Mouse (Mus musculus) stomach, embryonic 15.5 days (tissue): ENCODE data around the gene Llcfc1. TPM values are rescaled to one million over a fixed set of nuclear protein-coding genes. Genes with fewer than 3 reads are reported as not detected.

Experiments
- ATAC-seq: fragments of 200-750 bp; cut with Nextera tagmentation; 2 replicates; pipeline ENCODE4 v1.8.0; 2017; ENCODE audit warnings: low read depth, moderate number of reproducible peaks, moderate TSS enrichment; ENCODE audit not compliant: insufficient read depth, low FRiP score
- H3K27ac ChIP-seq: fragments of 300-500 bp; sonication (generic); 2 replicates; pipeline ENCODE4 v1.5.1; 2015; ENCODE audit warnings: mild to moderate bottlenecking, inconsistent platforms
- H3K27me3 ChIP-seq: fragments of 300-500 bp; sonication (generic); replicated peaks from 2 replicates; pipeline ENCODE4 v1.6.1; 2015; ENCODE audit warnings: inconsistent platforms
- H3K36me3 ChIP-seq: fragments of 300-500 bp; sonication (generic); 2 replicates; pipeline ENCODE4 v1.6.1; 2015; ENCODE audit warnings: inconsistent platforms
- H3K4me1 ChIP-seq: fragments of 300-500 bp; sonication (generic); 2 replicates; pipeline ENCODE4 v1.6.1; 2015; ENCODE audit warnings: inconsistent platforms
- H3K4me2 ChIP-seq: fragments of 300-500 bp; sonication (generic); 2 replicates; pipeline ENCODE4 v1.6.1; 2015; ENCODE audit warnings: mild to moderate bottlenecking, inconsistent platforms
- H3K4me3 ChIP-seq: fragments of 300-500 bp; sonication (generic); replicated peaks from 2 replicates; pipeline ENCODE4 v1.5.1; 2015; ENCODE audit warnings: inconsistent platforms
- H3K9ac ChIP-seq: fragments of 300-500 bp; sonication (generic); 2 replicates; pipeline ENCODE4 v1.6.1; 2015; ENCODE audit warnings: inconsistent platforms
- H3K9me3 ChIP-seq: fragments of 300-500 bp; sonication (generic); 2 replicates; pipeline ENCODE4 v1.6.1; 2016; ENCODE audit warnings: inconsistent platforms
- WGBS: fragments of 180-500 bp; shearing (Covaris S2); methylation state at CpG from one replicate; pipeline ENCODE4 v1.1.7; 2015; 5-methylcytosine and 5-hydroxymethylcytosine counted together
- polyA plus RNA-seq: library from polyadenylated mRNA; unstranded; fragments of >200 nt; fragmentation: Nextera tagmentation; extraction: Ambion mirVana; gene quantifications from 2 replicates; pipeline ENCODE4 v1.2.1, GENCODE M21; 2015

Gene Llcfc1
- 0.24 and 0.68 TPM in 2 replicates for polyA plus RNA-seq

DNA sequence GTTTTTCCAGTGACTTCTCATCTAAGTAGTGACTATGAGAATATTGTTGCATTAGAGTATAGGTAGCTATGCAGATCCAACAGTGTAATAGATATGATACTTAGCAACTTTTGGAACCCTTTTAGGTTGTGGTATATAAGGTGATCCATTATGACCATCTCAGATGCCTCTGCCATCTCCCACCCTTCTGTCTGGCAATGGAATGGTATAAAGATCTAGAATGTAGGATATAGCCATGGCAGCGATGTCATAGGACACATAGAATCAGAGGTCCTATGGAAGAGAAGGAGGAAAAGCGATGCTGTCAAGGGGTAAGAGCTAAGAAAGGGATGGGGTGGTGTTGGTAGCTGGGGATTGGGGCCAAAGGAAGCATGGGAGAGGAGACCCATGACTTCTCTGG is at the start of gene Llcfc1:
Gene Llcfc1 (plus strand): TSS at position 301 of the 400 bp plus-strand sequence.
- Histone ChIP-seq H3K4me2 (no peak within 1 kb of the TSS), H3K9me3 (no peaks in the 10 kb centered on the region), H3K36me3 (no peaks in the 10 kb centered on the region), H3K4me3 (no peak within 1 kb of the TSS), H3K4me1 (no peaks in the 10 kb centered on the region), H3K9ac (no peak within 1 kb of the TSS), H3K27me3 (no peaks in the 10 kb centered on the region), H3K27ac (no peak within 1 kb of the TSS)
- no peak for ATAC-seq
- WGBS = 79% methylated on average over 2 of the region's 2 CpGs

DNA sequence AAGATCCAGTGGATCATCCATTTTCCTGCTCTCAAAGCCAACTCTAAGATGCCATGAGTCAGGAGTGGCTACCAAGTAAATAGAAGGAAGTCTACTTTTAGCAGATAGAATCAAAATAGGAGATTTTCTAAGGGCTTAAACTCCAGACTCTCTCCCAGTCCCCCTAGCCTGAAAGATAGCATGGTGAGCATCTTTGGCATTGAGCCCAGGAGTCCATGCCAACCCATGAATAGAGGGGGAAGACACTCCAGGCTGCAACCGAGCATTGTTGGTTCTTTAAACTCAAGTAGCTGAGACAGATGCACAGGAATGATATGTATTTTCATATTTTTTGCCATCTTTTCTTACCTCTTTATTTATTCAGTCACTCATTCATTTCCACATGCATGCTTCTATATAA is 49.0 kb upstream of the Llcfc1 start:
- Histone ChIP-seq H3K27ac (no peak overlapping the region), H3K9ac (no peak overlapping the region), H3K36me3 (no peaks in the 10 kb centered on the region), H3K27me3 (no peaks in the 10 kb centered on the region), H3K4me2 (peak overlapping the region; percentile 35; the same call in 1 of the 2 replicates), H3K4me3 (peak overlapping the region; percentile 34; the same call in 1 of the 2 replicates), H3K9me3 (no peaks in the 10 kb centered on the region), H3K4me1 (no peaks in the 10 kb centered on the region)
- 42% methylated on average over 1 of the region's 1 CpGs for WGBS
- no peak for ATAC-seq

DNA sequence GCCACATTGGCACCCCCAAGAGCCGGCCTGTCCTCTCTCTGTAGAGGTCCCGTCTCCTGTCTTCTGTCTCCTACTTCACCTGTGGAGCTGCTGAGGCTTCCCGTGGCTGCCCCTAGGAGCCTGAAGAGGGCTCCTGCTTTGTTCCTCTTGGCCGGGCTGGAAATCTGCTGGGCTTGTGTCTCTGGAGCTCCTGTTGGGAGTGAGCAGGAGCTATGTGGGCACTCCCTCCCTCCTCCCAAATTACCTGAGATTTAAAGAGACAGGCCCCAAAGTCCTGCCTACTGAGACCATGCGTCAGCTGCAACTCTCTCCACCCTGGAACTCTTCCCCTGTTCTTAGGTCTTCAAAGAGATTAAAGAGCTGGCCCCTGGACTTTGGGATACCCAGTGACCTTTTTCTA is 48.1 kb upstream of the Llcfc1 start, which contains the start of gene Trpv6:
Gene Trpv6 (minus strand): TSS at position 228 of the 400 bp plus-strand sequence.
- peak within 1 kb of the TSS; percentile 8; the same call in 1 of the 2 replicates for H3K9ac ChIP-seq

DNA sequence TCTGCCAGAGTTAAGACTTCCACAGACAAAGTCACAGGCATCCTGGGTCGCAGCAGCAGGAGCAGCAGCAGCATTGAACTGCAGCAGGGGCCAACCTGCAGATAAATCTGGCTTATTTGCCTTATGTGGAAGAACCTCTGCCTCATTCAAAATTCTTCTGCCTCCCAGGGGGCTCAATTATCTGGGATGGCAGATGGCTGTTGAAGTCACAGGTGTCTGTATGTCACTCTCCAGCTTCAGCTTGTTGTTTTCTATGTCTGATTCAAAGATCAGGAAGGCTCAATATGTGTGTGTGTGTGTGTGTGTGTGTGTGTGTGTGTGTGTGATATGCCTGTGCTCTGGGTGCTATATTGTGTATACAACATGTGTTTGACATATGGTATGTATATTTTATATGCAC is 46.8 kb upstream of the Llcfc1 start:
- 26% methylated on average over 1 of the region's 1 CpGs for WGBS
- ATAC-seq = no peak
- no peak overlapping the region for H3K27ac ChIP-seq

More for the DNA sequence above, 48.1 kb upstream of the Llcfc1 start, which contains the start of gene Trpv6:
- WGBS = 25% methylated on average over 5 of the region's 5 CpGs
- H3K27me3 ChIP-seq = no peaks in the 10 kb centered on the region
- no peaks in the 10 kb centered on the region for H3K9me3 ChIP-seq
- no peaks in the 10 kb centered on the region for H3K36me3 ChIP-seq
- peak within 1 kb of the TSS; percentile 34 for H3K4me3 ChIP-seq
- H3K4me2 ChIP-seq = peak within 1 kb of the TSS; percentile 35; the same call in 1 of the 2 replicates
- no peak; the same call in 1 of the 2 replicates for ATAC-seq
- H3K27ac ChIP-seq = no peak within 1 kb of the TSS
- no peaks in the 10 kb centered on the region for H3K4me1 ChIP-seq

DNA sequence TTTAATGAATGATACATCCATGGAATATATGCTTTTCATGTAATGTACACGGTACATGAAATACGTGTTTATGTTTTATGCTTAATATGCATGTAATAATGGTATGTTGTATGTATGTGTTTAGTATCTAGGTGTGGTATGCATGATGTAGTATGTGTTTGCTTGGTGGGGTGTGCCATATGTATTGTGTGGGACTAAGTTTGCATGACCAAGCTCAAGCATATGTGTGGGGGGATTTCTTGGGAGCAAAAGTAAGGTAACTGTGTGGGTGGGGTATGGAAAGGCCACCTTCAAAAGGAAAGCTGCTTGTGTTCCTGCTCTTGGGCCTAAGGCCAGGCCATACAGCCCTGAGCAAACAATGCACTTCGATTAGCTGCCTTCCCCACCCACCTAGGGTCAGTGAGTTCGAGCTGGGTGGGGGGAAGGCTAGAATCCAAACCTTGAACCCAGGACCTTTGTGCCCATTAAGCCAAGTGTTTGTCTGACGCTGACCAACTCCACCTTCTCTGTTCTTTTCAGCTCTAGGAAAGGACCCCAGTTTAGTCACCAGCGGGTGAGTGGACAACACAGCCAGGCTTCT is 46.2 kb upstream of the Llcfc1 start:
- H3K4me1 ChIP-seq = no peaks in the 10 kb centered on the region
- no peak overlapping the region for H3K4me2 ChIP-seq
- 67% methylated on average over 6 of the region's 6 CpGs for WGBS
- H3K9ac ChIP-seq = no peak overlapping the region
- no peak overlapping the region for H3K27ac ChIP-seq
- H3K9me3 ChIP-seq = no peaks in the 10 kb centered on the region
- no peaks in the 10 kb centered on the region for H3K27me3 ChIP-seq
- ATAC-seq = no peak
- H3K4me3 ChIP-seq = no peak overlapping the region
- H3K36me3 ChIP-seq = no peaks in the 10 kb centered on the region

More for the DNA sequence above, 46.8 kb upstream of the Llcfc1 start:
- Histone ChIP-seq H3K9ac (no peak overlapping the region), H3K36me3 (no peaks in the 10 kb centered on the region), H3K9me3 (no peaks in the 10 kb centered on the region), H3K4me2 (no peak overlapping the region), H3K4me3 (no peak overlapping the region), H3K4me1 (no peaks in the 10 kb centered on the region), H3K27me3 (no peaks in the 10 kb centered on the region)

DNA sequence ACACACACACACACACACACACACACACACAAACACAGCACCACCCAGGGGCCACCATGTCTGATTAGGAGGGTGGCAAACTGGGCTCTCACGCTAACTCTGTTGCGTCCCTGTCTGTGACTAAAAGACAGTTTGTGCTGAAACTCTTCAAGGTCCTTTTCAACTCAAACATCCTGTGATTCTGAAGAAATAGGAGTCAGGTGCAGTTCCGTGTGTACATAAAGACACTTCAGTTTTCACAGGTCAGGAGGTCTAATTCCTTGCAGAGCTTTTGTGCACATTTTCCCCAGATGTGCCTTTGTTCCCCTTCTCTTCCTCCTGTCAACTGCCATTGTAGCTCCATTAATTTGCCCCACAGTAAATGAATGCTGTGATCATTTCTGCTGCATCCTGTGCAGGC is 43.8 kb upstream of the Llcfc1 start:
- no peaks in the 10 kb centered on the region for H3K27me3 ChIP-seq
- no peak overlapping the region for H3K9ac ChIP-seq
- no peaks in the 10 kb centered on the region for H3K9me3 ChIP-seq
- H3K4me3 ChIP-seq = no peak overlapping the region
- no peak overlapping the region for H3K27ac ChIP-seq
- no peaks in the 10 kb centered on the region for H3K4me1 ChIP-seq
- H3K36me3 ChIP-seq = no peaks in the 10 kb centered on the region
- no peak for ATAC-seq
- no peak overlapping the region for H3K4me2 ChIP-seq
- 63% methylated on average over 3 of the region's 3 CpGs for WGBS

DNA sequence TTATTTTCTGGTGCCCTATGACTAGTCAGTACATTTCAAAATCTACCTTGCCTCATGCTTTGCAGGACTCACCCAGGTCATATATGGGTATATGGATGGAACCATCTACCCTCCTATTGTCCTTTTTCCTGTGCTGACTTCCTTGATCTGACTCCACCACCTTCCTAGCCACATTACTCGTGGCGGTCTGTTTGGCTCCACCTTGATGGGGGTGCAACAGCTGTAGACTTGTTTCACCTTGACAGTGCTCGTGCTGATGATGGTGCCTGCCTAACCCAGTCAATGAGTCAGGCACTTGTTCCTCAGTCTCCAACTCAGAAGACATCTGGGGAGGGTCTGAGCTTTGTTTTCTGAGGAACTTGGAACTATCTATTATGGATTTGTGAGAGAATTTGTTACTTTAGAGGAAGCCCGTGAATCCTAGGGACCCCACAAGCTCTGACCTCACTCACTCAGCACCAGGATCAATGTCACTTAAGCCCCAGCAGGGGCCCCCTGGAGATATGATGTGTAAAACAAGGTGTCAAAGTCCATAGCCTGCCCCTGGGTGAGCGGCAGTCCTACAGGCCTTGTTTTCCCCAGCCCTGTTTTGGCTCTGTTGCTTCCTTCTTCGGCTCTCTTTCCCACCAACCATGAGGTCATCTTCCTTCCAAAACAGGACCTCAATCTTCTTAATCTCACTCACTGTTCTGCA is 42.9 kb upstream of the Llcfc1 start:
- H3K27me3 ChIP-seq = no peaks in the 10 kb centered on the region
- H3K36me3 ChIP-seq = no peaks in the 10 kb centered on the region
- H3K4me1 ChIP-seq = no peaks in the 10 kb centered on the region
- H3K27ac ChIP-seq = no peak overlapping the region; the same call in 1 of the 2 replicates
- no peak overlapping the region for H3K4me3 ChIP-seq
- WGBS = 63% methylated on average over 6 of the region's 6 CpGs
- no peak overlapping the region for H3K4me2 ChIP-seq
- no peaks in the 10 kb centered on the region for H3K9me3 ChIP-seq
- ATAC-seq = peak; percentile 57
- no peak overlapping the region for H3K9ac ChIP-seq

DNA sequence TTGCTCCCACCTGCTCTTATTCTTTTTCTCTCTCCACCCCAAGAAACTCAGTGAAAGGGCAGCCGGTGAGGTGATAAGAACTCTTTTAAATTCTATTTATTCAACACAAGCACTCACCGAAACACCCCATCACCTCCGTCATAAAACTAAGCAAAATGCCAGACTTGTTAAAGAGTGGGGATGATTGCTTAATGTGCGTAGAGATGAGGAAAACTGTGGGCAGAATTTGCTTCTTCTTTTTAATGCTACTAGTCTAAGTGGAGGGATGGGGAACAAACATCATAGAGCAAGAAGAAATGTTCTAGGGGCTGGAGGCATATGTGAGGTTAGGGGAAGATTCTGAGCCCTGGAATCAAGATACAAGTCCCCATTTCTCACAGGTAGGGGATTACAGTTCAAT is 41.5 kb upstream of the Llcfc1 start:
- ATAC-seq = 0 out of 2 replicates have a peak, but pooled peaks have one; percentile 6
- Histone ChIP-seq H3K4me1 (no peaks in the 10 kb centered on the region), H3K9ac (no peak overlapping the region), H3K4me2 (no peak overlapping the region), H3K4me3 (no peak overlapping the region), H3K27me3 (no peaks in the 10 kb centered on the region), H3K9me3 (no peaks in the 10 kb centered on the region), H3K27ac (0 out of 2 replicates have a peak overlapping the region, but pooled peaks have one; percentile 40), H3K36me3 (no peaks in the 10 kb centered on the region)
- 56% methylated on average over 4 of the region's 4 CpGs for WGBS

DNA sequence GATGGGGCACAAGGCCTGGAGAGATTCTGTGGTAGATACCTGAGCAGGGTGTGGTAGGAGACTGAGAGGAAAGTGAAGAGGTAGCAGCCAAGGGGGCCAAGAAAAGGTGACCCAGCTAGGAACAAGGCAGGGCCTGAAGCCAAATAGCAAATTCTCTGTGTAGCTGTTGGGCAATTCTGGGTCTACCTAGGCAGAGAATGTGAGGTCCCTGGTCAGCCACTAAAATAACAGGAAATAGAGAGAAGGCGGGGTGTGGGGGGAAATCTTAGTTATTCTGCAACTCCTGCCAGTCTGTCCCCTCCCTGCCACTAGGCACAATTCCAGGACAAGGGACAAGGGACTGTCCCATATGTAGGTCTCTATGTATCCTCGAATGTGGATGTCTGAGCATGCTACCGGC is 41.0 kb upstream of the Llcfc1 start:
- Histone ChIP-seq H3K4me1 (no peaks in the 10 kb centered on the region), H3K36me3 (no peaks in the 10 kb centered on the region), H3K9ac (no peak overlapping the region), H3K4me3 (no peak overlapping the region), H3K27ac (peak overlapping the region; percentile 40; the same call in 1 of the 2 replicates), H3K27me3 (no peaks in the 10 kb centered on the region), H3K4me2 (no peak overlapping the region), H3K9me3 (no peaks in the 10 kb centered on the region)
- 89% methylated on average over 3 of the region's 3 CpGs for WGBS
- no peak; the same call in 1 of the 2 replicates for ATAC-seq

DNA sequence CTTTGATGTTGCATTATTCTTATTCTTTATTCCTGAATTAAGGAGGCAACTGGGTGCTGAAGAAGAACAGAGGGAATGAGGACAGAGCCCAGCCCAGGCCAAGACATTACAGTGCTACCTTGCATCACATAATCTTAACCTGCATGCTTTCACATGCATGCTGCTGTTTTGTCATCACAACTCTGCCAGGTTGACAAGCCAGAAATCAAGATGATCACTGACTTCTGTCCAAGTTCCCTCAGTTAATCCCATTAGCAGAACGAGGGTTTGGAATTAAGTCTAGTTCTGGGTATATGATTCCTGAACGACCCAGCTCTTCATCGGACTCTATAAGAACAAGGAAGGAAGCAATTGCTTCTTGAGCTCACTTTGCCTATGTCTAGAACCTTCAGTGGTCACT is 38.0 kb upstream of the Llcfc1 start:
- Histone ChIP-seq H3K4me3 (no peak overlapping the region), H3K4me1 (no peaks in the 10 kb centered on the region), H3K9ac (no peak overlapping the region), H3K9me3 (no peaks in the 10 kb centered on the region), H3K4me2 (no peak overlapping the region), H3K36me3 (no peaks in the 10 kb centered on the region), H3K27me3 (no peaks in the 10 kb centered on the region), H3K27ac (no peak overlapping the region)
- 82% methylated on average over 3 of the region's 3 CpGs for WGBS
- no peak for ATAC-seq

DNA sequence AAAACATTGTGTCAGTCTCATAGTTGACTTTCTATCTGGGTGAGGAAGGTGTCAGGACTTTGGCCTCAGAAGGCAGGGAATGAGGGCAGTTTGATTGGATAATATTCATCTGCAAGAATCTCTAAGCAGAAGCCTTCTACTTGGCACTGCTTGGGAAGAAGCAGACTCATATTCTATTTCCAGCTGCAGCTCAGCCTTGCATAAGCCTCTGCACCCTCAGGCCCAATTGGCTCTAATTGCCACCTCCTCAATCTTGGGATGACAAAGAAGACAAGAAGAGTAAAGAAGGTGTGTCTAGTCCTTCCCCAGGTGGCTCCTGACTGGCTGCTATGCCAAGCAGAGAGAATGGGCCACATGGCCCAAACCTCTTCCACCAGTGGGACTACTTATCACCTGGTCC is 37.6 kb upstream of the Llcfc1 start:
- Histone ChIP-seq H3K9me3 (no peaks in the 10 kb centered on the region), H3K4me2 (no peak overlapping the region), H3K9ac (no peak overlapping the region), H3K36me3 (no peaks in the 10 kb centered on the region), H3K4me3 (no peak overlapping the region), H3K27me3 (no peaks in the 10 kb centered on the region), H3K4me1 (no peaks in the 10 kb centered on the region), H3K27ac (no peak overlapping the region)
- ATAC-seq = no peak

DNA sequence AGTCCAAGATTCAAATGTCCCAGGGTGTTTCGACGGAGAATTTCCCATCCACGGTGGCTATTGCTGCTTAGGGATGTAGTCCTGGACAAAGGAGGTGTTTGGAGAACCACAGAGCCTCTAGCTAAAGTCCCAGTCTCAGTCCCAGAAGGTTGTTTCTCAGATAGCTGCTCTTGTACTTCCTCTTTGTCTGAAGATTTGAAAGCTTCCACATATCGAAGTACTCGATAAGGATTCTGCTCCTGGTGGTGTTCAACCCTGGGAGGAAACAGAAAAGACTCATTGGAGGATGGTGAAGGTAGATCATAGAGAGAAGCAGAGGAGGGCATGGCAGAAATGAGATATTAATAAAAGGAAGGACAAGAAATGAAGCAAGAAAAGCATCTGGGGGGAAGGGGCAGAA is 31.1 kb upstream of the Llcfc1 start:
- no peak for ATAC-seq
- Histone ChIP-seq H3K27ac (no peak overlapping the region), H3K9ac (no peak overlapping the region), H3K4me2 (no peak overlapping the region), H3K27me3 (no peaks in the 10 kb centered on the region), H3K9me3 (no peaks in the 10 kb centered on the region), H3K4me1 (no peaks in the 10 kb centered on the region), H3K36me3 (no peaks in the 10 kb centered on the region), H3K4me3 (no peak overlapping the region)
- WGBS = 92% methylated on average over 5 of the region's 5 CpGs
